Mouse (Mus musculus): ENCODE measurements at regions not wholly inside any gene's neighbourhood (a gene's known extent, or its start where the extent isn't known, plus 50 kb on each side); places are given as distances from the start of the nearest gene placed in this dataset.

DNA sequence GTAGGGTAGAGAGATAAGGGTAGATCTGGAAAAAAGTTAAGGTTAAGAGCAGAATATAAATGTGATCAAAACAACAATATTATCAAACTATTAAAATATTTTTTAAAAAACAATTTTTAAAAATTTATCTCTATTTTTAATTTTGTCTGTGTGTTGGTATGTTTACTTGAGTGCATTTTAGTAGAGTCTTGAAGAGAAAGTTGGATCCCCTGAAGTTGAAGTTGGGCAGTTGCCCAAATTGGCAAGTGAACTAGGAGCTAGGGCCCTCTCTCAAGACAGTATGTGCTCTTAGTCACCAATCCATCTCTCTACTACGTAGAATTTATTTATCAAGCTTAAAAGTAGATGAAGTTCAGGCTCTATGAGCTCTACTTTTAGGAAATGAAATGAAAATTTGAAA, 59.9 kb downstream of the Adamts1 start:
- TF ChIP-seq POLR2A (IDR thresholded peaks at IDR 0.05; ENCODE audit: extremely low read depth, insufficient read depth, low read length) (no peak), CTCF (IDR thresholded peaks at IDR 0.05; ENCODE audit: low read depth, low read length) (no peak)

All from liver, adult 2 months (tissue).